Mouse (Mus musculus): ENCODE measurements at regions not wholly inside any gene's neighbourhood (a gene's known extent, or its start where the extent isn't known, plus 50 kb on each side); places are given as distances from the start of the nearest gene placed in this dataset.

- intact Hi-C loops (cut with DNase I) = no loop called here
- no peak for DNase-seq
Measured at GRCm38 (mm10) chr10:43710186-43710885, 132.3 kb downstream of the Cd24a start.

- intact Hi-C loops (cut with DNase I) = no loop called here
- DNase-seq = no peak
Measured at GRCm38 (mm10) chr10:43710886-43711256, 132.8 kb downstream of the Cd24a start.

- intact Hi-C loops (cut with DNase I) = no loop called here
- DNase-seq = no peak
Measured at GRCm38 (mm10) chr10:43712657-43713056, 134.6 kb downstream of the Cd24a start.

- intact Hi-C loops (cut with DNase I) = no loop called here
- no peak for DNase-seq
Measured at GRCm38 (mm10) chr10:43718768-43719167, 140.7 kb downstream of the Cd24a start.

- DNase-seq = no peak
- intact Hi-C loops (cut with DNase I) = no loop called here
Measured at GRCm38 (mm10) chr10:43721356-43721755, 143.3 kb downstream of the Cd24a start.

GRCm38 (mm10) chr10:43722164-43722563, 144.1 kb downstream of the Cd24a start:
- no peak for DNase-seq
- intact Hi-C loops (cut with DNase I) = no loop called here

GRCm38 (mm10) chr10:43722711-43723614, 144.9 kb downstream of the Cd24a start:
- intact Hi-C loops (cut with DNase I) = no loop called here
- peak in 1 of 2 experiments; percentile 17 for DNase-seq

- DNase-seq = no peak
- intact Hi-C loops (cut with DNase I) = no loop called here
Measured at GRCm38 (mm10) chr10:43723615-43723937, 145.5 kb downstream of the Cd24a start.

- intact Hi-C loops (cut with DNase I) = no loop called here
- DNase-seq = no peak
Measured at GRCm38 (mm10) chr10:43727746-43728145, 149.7 kb downstream of the Cd24a start.

- intact Hi-C loops (cut with DNase I) = no loop called here
Measured at GRCm38 (mm10) chr10:43729184-43729583, 151.1 kb downstream of the Cd24a start.

GRCm38 (mm10) chr10:43733618-43734415, 155.7 kb downstream of the Cd24a start:
- intact Hi-C loops (cut with DNase I) = no loop called here
- DNase-seq = no peak

More at GRCm38 (mm10) chr10:43729184-43729583, 151.1 kb downstream of the Cd24a start:
- no peak for DNase-seq

GRCm38 (mm10) chr10:43739181-43739580, 161.1 kb downstream of the Cd24a start:
- intact Hi-C loops (cut with DNase I) = no loop called here
- no peak for DNase-seq

- no peak for DNase-seq
- intact Hi-C loops (cut with DNase I) = no loop called here
Measured at GRCm38 (mm10) chr10:43739718-43740117, 161.6 kb downstream of the Cd24a start.

GRCm38 (mm10) chr10:43740204-43740865, 161.2 kb downstream of the Qrsl1 start:
- intact Hi-C loops (cut with DNase I) = no loop called here
- DNase-seq = no peak

GRCm38 (mm10) chr10:43741361-43742084, 160.0 kb downstream of the Qrsl1 start:
- no peak for DNase-seq
- intact Hi-C loops (cut with DNase I) = no loop called here

- intact Hi-C loops (cut with DNase I) = no loop called here
- DNase-seq = no peak
Measured at GRCm38 (mm10) chr10:43742085-43743054, 159.2 kb downstream of the Qrsl1 start.

- intact Hi-C loops (cut with DNase I) = no loop called here
- no peak for DNase-seq
Measured at GRCm38 (mm10) chr10:43743188-43744120, 158.1 kb downstream of the Qrsl1 start.
